Mouse (Mus musculus): ENCODE results near the gene Tnfaip1. TPM values are rescaled to one million over a fixed set of nuclear protein-coding genes. Genes with fewer than 3 reads are reported as not detected.
A peak's percentile ranks its signal among the peaks of the same experiment; 100 is the strongest.

The Tnfaip1 gene
- polyA plus RNA-seq, 1 experiment from 2014 or later = 66.3 TPM

GRCm38 (mm10) chr11:78556070-78556469 lies 19.9 kb upstream of the Tnfaip1 start:
- H3K9me3 ChIP-seq = no peaks in the 10 kb centered on the region
- H3K9ac ChIP-seq = no peak overlapping the region
- WGBS = 66% methylated on average over 4 of the region's 4 CpGs
- no peaks in the 10 kb centered on the region for H3K36me3 ChIP-seq
- H3K4me2 ChIP-seq = no peak overlapping the region
- no peaks in the 10 kb centered on the region for H3K27me3 ChIP-seq (replicated peaks)
- peak overlapping the region; percentile 17; the same call in 1 of the 2 replicates for H3K27ac ChIP-seq
- H3K4me1 ChIP-seq = peaks cover 5% of the 10 kb centered on the region; the same call in 1 of the 2 replicates
- no peak for ATAC-seq (ENCODE audit: insufficient read depth, low FRiP score, low read depth)
- no peak overlapping the region for H3K4me3 ChIP-seq (replicated peaks)

GRCm38 (mm10) chr11:78555623-78556022 lies 19.5 kb upstream of the Tnfaip1 start:
- H3K4me2 ChIP-seq = no peak overlapping the region
- 61% methylated on average over 3 of the region's 3 CpGs for WGBS
- H3K27me3 ChIP-seq (replicated peaks) = no peaks in the 10 kb centered on the region
- no peak overlapping the region for H3K4me3 ChIP-seq (replicated peaks)
- no peaks in the 10 kb centered on the region for H3K36me3 ChIP-seq
- peaks cover 5% of the 10 kb centered on the region; the same call in 1 of the 2 replicates for H3K4me1 ChIP-seq
- H3K9ac ChIP-seq = no peak overlapping the region
- peak overlapping the region; percentile 78 for H3K27ac ChIP-seq
- no peaks in the 10 kb centered on the region for H3K9me3 ChIP-seq
- 0 out of 2 replicates have a peak, but pooled peaks have one; percentile 25 for ATAC-seq (ENCODE audit: insufficient read depth, low FRiP score, low read depth)

DNA sequence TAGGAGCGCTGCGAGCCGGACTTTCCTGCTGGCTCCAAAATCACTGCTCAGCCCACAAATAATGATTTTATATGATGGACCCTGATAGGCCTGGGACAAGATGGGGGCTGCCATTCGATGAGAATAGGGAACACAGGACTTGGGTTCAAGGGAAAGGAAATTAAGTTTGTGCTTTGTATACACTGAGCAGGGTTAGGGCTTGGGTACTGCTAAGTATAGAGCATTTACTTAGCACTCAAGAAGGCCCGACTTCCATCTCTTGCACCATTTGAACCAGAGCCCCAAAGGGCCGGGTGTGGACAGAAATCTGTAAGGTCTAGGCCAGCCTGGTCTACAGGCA lies 14.9 kb upstream of the Tnfaip1 start:
- 34% methylated on average over 6 of the region's 6 CpGs for WGBS
- H3K9ac ChIP-seq = peak overlapping the region; percentile 20; the same call in 1 of the 2 replicates
- peak overlapping the region; percentile 74; the same call in 1 of the 2 replicates for H3K27ac ChIP-seq

GRCm38 (mm10) chr11:78550168-78551058 lies 14.3 kb upstream of the Tnfaip1 start, which contains the start of gene Tmem97:
TSS of gene Tmem97 (minus strand) at chr11:78550777.
- peak within 1 kb of the TSS; percentile 71 for H3K4me2 ChIP-seq
- H3K36me3 ChIP-seq = no peaks in the 10 kb centered on the region
- peaks cover 10% of the 10 kb centered on the region; the same call in 1 of the 2 replicates for H3K4me1 ChIP-seq
- H3K4me3 ChIP-seq (replicated peaks) = peak within 1 kb of the TSS; percentile 75
- no peaks in the 10 kb centered on the region for H3K27me3 ChIP-seq (replicated peaks)
- WGBS = under 1% methylated on average over 60 of the region's 60 CpGs
- peak within 1 kb of the TSS; percentile 83 for H3K27ac ChIP-seq
- peak; percentile 99 for ATAC-seq (ENCODE audit: insufficient read depth, low FRiP score, low read depth)
- peak within 1 kb of the TSS; percentile 69; the same call in 1 of the 2 replicates for H3K9ac ChIP-seq
- no peaks in the 10 kb centered on the region for H3K9me3 ChIP-seq

More for the DNA sequence above, 14.9 kb upstream of the Tnfaip1 start:
- H3K27me3 ChIP-seq (replicated peaks) = no peaks in the 10 kb centered on the region
- H3K9me3 ChIP-seq = no peaks in the 10 kb centered on the region
- peak overlapping the region; percentile 75 for H3K4me3 ChIP-seq (replicated peaks)
- H3K4me1 ChIP-seq = peaks cover 10% of the 10 kb centered on the region; the same call in 1 of the 2 replicates
- no peaks in the 10 kb centered on the region for H3K36me3 ChIP-seq
- ATAC-seq (ENCODE audit: insufficient read depth, low FRiP score, low read depth) = no peak
- peak overlapping the region; percentile 71 for H3K4me2 ChIP-seq

DNA sequence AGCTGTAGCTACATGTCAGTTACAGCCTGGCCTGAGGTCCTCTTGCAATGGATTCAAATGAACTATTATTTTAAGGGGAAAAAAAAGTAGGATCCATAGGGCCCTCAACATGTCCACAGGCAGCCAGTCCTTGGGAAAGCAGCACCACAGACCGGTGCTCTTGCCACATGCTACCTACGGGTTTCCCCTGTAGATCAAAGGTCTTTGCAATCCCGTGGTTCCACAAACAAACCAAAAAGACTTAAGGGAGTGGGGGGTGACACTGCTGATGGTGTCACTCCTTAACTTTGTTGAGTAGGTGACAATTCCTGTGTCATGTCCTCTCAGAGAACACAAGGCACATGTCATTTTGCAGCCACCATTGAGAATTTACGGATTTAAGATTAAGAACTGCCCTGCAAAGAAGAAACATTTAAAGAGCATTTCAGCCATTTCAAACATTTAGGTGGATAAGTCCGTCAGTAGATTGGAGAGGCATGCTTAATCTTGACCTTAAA lies 13.4 kb upstream of the Tnfaip1 start:
- Histone ChIP-seq H3K4me1 (peaks cover 10% of the 10 kb centered on the region; the same call in 1 of the 2 replicates), H3K27ac (peak overlapping the region; percentile 83; the same call in 1 of the 2 replicates), H3K27me3 (replicated peaks) (no peaks in the 10 kb centered on the region), H3K4me2 (peak overlapping the region; percentile 71), H3K9ac (peak overlapping the region; percentile 69; the same call in 1 of the 2 replicates), H3K36me3 (no peaks in the 10 kb centered on the region; the same call in 1 of the 2 replicates), H3K4me3 (replicated peaks) (peak overlapping the region; percentile 75), H3K9me3 (no peaks in the 10 kb centered on the region)
- WGBS = 4% methylated on average over 5 of the region's 5 CpGs
- no peak for ATAC-seq (ENCODE audit: insufficient read depth, low FRiP score, low read depth)

- no peak overlapping the region for H3K27ac ChIP-seq
- ATAC-seq (ENCODE audit: insufficient read depth, low FRiP score, low read depth) = no peak
- peaks cover 10% of the 10 kb centered on the region; the same call in 1 of the 2 replicates for H3K4me1 ChIP-seq
- 73% methylated on average over 2 of the region's 2 CpGs for WGBS
- no peaks in the 10 kb centered on the region for H3K27me3 ChIP-seq (replicated peaks)
- H3K36me3 ChIP-seq = peaks cover 7% of the 10 kb centered on the region
- no peak overlapping the region for H3K4me2 ChIP-seq
- no peaks in the 10 kb centered on the region for H3K9me3 ChIP-seq
- no peak overlapping the region for H3K9ac ChIP-seq
- H3K4me3 ChIP-seq (replicated peaks) = 0 out of 2 replicates have a peak overlapping the region, but pooled peaks have one; percentile 75
Measured at GRCm38 (mm10) chr11:78547718-78548460, 11.8 kb upstream of the Tnfaip1 start.

GRCm38 (mm10) chr11:78545181-78545580 lies 9.0 kb upstream of the Tnfaip1 start:
- no peak overlapping the region for H3K27ac ChIP-seq
- H3K9ac ChIP-seq = no peak overlapping the region
- peaks cover 10% of the 10 kb centered on the region; the same call in 1 of the 2 replicates for H3K4me1 ChIP-seq
- H3K4me2 ChIP-seq = no peak overlapping the region
- H3K9me3 ChIP-seq = no peaks in the 10 kb centered on the region
- no peaks in the 10 kb centered on the region for H3K27me3 ChIP-seq (replicated peaks)
- WGBS = 53% methylated on average over 8 of the region's 8 CpGs
- H3K4me3 ChIP-seq (replicated peaks) = no peak overlapping the region
- no peak for ATAC-seq (ENCODE audit: insufficient read depth, low FRiP score, low read depth)
- peaks cover 20% of the 10 kb centered on the region for H3K36me3 ChIP-seq

DNA sequence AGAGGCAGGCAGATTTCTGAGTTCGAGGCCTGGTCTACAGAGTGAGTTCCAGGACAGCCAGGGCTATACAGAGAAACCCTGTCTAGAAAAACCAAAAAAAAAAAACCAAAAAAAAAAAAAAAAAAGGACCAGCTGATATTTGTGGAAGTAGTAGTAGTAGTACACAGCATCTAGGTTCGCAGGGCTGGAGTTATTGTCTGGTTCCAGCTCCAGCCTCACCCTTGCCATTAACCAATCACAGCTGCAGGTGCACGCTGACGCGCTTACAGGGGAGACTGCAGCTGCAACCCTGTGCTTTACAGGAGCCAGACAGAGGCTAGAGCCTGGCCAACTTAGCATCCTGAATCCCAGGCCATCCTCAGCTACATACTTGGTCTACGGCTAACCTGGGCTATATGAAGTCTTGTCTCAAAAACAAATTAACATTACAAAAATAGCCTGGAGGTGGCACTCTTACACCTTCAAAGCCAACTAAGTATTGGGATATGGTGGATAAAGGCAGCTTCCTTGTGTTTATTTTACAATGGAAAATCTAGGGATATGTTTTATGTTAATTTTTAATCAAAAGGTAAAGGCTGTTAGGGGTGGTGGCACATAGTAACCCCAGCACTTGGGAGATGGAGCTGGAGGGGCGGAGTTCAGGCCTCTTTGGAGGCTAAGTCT lies 8.4 kb upstream of the Tnfaip1 start:
- H3K9me3 ChIP-seq = no peaks in the 10 kb centered on the region
- no peak overlapping the region for H3K9ac ChIP-seq
- peaks cover 7% of the 10 kb centered on the region; the same call in 1 of the 2 replicates for H3K4me1 ChIP-seq
- H3K36me3 ChIP-seq = peaks cover 20% of the 10 kb centered on the region
- no peak overlapping the region for H3K27ac ChIP-seq
- H3K4me2 ChIP-seq = no peak overlapping the region
- no peak overlapping the region for H3K4me3 ChIP-seq (replicated peaks)
- no peaks in the 10 kb centered on the region for H3K27me3 ChIP-seq (replicated peaks)
- ATAC-seq (ENCODE audit: insufficient read depth, low FRiP score, low read depth) = no peak
- 94% methylated on average over 7 of the region's 7 CpGs for WGBS

DNA sequence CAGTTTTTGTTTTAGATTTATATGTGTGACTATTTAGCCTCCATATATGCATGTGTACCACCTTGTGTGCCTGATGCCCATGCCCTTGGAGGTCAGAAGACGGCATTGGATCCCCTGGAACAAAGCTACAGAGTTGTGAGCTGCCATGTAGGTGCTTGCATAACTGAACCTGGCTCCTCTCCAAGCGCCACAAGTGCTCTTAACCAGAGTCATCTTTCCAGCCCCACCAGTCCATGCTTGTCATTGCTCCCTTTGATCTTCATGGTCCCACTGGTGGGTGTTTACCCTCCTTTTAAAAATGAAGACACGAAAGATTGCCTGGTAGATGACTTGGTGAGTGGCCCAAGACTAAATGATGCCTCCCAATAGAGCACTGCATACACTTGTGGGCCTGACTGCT lies 4.2 kb upstream of the Tnfaip1 start:
- H3K36me3 ChIP-seq = peaks cover 25% of the 10 kb centered on the region
- 78% methylated on average over 3 of the region's 3 CpGs for WGBS

GRCm38 (mm10) chr11:78536690-78537084 lies 555 bp upstream of the Tnfaip1 start:
- H3K27ac ChIP-seq = peak overlapping the region; percentile 87
- peaks cover 23% of the 10 kb centered on the region for H3K4me1 ChIP-seq
- no peaks in the 10 kb centered on the region for H3K27me3 ChIP-seq (replicated peaks)
- peak overlapping the region; percentile 95 for H3K9ac ChIP-seq
- H3K4me2 ChIP-seq = peak overlapping the region; percentile 74
- no peaks in the 10 kb centered on the region for H3K9me3 ChIP-seq
- H3K36me3 ChIP-seq = peaks cover 12% of the 10 kb centered on the region
- WGBS = 2% methylated on average over 14 of the region's 14 CpGs
- no peak for ATAC-seq (ENCODE audit: insufficient read depth, low FRiP score, low read depth)
- H3K4me3 ChIP-seq (replicated peaks) = peak overlapping the region; percentile 94

More for the DNA sequence above, 4.2 kb upstream of the Tnfaip1 start:
- Histone ChIP-seq H3K9ac (no peak overlapping the region), H3K9me3 (no peaks in the 10 kb centered on the region), H3K4me1 (peaks cover 11% of the 10 kb centered on the region), H3K27me3 (replicated peaks) (no peaks in the 10 kb centered on the region), H3K27ac (no peak overlapping the region), H3K4me2 (no peak overlapping the region), H3K4me3 (replicated peaks) (no peak overlapping the region)
- no peak for ATAC-seq (ENCODE audit: insufficient read depth, low FRiP score, low read depth)

All from stomach, embryonic 15.5 days (tissue).